Mouse (Mus musculus) erythroid progenitor cell, adult 5-6 weeks (primary cell): Measurements from ENCODE around the gene Glra1. TPM values are rescaled to one million over a fixed set of nuclear protein-coding genes. Genes with fewer than 3 reads are reported as not detected.

Experiments used
- ATAC-seq: replicated peaks from 2 replicates; pipeline ENCODE4 v1.8.0; 2016; ENCODE audit warnings: moderate number of reproducible peaks, mild to moderate bottlenecking, moderate TSS enrichment, inconsistent platforms; ENCODE audit not compliant: poor library complexity, low FRiP score, severe bottlenecking
- total RNA-seq, 2 experiments: library from RNA; stranded (forward) in 1 of 2; stranded (reverse) in 1 of 2; fragments of 150-400 nt in 1 of 2; fragments of 186-747, 209-891 nt in 1 of 2; gene quantifications; 2 replicates each; pipeline versions ENCODE4 v1.2.3 to v1.2.4; 2015 to 2017; ENCODE audit warnings: low replicate concordance in 2 of 2

Glra1 gene
- total RNA-seq, 2 experiments from 2014 or later = not detected

DNA sequence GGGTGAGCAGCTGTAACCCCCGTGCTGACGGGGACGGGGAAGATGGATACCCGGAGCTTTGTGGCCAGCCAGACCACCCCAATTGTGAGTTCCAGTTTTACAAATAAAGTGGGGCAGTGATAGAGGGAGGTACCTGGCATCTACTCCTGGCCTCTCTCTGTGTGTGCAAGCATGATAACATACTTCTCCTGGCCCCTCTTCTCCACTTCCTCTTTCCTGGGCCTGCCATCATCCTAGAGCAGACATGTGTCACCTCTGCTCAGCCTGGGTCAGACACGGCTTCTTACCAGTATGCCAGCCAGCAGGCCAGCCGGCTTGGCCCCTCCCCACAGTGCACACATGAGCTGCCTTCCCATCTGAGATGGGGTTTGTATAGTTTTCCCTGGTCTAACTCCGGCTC lies 77.3 kb downstream of the Glra1 start:
- ATAC-seq = no peak

DNA sequence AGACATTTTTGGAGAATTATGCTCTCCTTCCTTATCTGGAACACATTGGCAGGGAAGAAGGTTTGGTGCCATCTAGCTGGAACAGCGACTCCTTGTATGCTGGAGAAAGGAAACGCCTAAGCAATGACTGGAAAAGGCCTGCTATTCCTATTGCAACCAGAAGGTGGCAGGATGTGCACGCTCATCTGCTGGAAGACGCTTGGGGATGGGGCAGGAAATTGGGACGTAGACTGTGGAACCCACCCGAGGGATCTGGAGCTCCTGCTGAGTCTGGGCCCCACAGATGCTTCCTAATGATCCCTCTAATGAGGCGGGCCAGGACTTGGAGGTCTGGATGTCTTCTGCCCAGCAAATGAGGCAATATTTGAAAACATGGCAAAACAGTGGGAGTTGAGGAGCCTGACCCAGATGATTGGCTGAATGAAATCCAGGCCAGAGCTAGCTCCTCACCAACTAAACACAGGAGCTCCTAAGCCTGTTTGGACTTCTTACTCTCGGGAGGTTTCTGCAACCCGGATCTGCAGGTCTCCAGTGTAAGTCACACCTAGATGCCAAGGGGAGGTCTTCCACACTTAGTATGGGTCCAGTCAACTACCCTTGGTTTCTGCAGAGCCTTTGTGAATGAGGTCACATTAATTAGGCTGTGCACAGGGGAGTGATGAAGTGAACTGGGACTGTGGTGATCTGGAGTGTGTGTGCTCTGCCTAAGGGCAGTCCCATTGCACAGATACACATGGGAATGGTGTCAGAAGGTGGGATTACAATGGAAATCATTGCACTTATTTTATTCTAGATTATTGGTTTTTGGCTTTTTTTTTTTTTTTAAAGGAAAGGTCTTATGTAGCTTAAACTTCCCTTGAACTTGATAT lies 89.0 kb downstream of the Glra1 start:
- 0 out of 2 replicates have a peak, but pooled peaks have one; percentile 49 for ATAC-seq

DNA sequence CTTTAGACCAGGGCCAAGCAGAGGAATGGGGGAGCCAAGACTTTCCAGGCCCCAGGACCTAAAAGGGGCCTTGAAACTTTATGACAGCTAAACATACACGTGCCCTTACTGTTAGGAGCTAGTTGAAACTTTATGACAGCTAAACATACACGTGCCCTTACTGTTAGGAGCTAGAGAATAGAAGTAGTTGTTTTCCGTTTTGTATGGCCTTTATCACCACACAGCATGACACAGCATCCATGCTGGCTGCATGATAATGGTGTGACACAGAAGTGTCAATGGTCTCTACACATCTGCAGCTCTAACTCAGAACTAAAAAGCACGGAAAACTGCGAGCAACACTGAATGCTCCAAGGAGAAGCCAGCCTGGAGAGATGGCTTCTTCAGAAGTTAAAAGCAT lies 90.3 kb downstream of the Glra1 start:
- ATAC-seq = no peak

DNA sequence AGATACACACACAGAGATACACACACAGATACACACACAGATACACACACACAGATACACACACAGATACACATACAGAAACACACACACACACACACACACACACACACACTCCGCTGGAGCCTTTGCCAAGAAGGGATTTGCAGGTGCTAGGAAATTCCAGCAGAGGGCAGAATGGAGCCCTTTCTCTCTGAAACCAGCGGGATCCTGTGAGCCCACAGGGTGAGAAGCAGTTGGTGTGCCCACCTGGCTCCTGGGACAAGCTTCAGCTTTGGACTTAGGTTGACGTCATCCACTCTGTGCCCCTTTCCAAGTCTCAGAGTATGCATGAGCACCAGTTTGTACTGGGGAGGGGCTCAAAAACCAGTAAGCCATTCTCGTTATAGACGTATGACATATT lies 96.6 kb downstream of the Glra1 start:
- no peak for ATAC-seq

DNA sequence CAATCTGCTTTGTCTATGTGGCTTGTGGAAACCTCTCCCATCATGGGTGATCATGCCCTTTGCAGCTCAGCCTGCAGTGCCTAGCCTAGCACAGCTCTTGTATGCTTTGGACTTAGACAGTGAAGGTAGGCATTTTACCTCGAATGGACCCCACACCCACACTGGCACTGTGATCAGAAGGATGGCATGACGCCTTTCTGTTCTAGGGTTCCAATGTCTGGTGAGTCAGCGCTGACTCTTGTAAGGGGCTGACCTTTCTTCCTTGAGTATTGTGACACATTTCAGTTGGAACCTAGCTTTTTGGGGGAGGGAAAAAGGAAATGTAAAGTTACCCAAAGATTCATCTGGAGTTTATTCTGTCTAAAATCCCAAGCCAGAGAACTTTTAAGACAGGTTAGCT lies 102.5 kb downstream of the Glra1 start:
- no peak for ATAC-seq

DNA sequence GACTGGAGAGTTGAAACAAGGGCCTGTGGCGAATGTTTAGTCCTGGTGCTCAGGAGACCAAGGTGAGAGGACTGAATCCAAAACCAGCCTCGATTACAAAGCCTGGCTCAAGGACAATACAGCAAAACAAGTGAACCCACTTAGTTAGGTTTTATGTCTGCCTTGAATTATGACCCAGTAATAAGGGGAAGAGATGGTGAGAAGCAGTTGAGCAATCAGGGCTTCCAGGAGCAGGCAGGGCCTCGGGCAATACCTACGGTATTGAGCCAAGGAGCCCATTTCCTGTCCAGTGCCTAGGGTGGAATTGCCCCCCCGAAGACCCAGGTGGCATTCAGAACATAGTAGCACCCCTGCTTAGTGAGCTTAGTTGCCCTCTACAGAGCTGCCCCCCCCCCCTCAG lies 105.1 kb downstream of the Glra1 start:
- no peak for ATAC-seq

DNA sequence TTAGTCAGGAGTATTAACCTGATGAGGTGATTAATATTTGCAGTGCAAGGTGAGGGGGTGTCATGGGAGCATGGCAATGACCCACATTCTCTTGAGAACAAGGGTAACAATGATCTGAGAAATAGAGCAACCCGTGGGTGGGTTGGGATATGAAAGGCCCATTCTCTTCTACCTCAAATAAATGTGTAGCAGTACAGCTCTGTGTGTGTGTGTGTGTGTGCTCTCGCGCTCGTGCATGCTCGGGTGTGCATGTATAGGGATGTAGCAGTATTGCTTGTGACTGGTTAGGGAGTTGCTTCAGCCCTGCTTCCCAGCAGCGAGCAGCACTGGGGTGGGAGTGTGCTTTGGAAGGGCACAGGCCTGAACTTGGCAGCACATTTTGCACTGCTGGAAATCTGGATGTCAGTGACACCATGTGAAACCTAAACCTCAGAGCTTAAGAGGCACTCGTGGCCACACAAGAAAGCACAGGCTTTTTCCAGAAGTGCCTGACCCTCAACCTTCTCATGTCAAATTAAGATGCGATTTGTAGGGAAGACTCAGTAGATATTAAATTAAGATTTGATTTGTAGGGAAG lies 106.0 kb downstream of the Glra1 start:
- no peak for ATAC-seq

DNA sequence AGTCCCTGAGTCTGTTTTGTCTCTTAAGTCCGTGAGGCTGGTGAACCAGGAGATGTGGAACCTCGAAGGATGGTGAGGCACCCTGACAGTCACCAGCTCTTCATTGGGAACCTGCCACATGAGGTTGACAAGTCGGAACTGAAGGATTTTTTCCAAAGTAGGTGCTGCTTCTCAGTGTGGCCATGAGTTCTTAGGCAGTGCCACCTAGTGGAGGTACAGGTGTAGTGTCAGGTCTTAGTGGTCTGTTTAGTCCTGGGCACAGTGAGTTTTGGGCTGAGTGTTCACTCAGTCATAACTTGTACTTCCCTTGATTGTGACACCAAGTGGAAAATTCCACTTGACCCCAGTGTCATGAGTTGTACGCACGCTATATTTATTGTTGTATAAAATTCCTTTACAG lies 110.1 kb downstream of the Glra1 start:
- peak; percentile 70 for ATAC-seq

DNA sequence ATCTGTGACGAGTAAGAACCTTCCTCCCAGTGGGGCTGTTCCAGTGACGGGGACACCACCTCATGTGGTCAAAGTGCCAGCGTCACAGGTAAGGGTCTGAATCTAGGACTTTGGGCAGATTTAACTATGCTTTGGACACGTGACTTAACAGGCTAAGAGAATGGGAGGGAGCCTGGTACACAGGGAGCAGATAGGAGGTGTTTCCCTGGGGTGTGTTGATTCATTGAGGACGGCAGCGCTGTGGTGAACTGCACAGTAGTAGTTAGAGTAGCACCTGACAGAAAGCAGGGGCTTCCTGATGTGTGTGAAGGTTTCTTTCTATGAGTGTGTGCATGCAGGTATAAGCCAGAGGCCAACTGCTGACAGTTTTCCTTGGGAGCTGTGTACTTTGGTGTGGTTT lies 111.8 kb downstream of the Glra1 start:
- ATAC-seq = no peak

DNA sequence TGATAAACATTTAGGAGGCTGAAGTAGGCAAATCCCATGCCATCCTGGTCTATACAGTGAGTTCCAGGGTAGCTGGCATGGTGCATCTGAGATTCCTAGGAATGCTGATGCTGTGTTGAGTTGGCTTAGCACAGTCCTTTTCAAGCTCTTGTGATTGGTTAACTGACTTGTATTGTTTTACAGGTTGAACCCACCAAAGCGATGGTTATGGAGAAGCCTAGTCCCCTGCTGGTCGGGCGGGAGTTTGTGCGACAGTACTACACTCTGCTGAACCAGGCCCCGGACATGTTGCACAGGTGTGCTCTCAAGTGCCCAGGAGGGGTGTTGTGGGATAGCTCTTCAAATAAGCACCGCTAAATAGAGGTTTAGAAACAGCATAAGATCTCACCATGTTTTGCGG lies 122.6 kb downstream of the Glra1 start:
- no peak for ATAC-seq

DNA sequence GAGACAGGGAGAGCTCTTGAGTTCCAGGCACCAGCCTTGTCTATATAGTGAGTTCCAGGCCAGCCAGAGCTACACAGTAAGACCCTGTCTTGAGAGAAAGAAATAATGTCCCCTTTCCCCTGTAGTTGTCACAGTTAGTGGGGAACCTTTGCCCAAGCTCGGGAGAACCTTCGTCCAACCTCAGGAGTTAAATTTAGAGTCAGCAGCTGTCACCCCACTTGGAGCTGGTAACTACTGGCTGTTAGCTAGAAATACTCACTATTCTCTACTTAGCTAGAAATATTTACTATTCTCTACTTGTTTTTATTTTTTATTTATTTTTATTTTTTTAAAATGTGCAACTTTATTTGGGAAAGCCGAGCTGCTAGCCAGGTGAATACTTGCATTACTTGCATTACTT lies 134.8 kb downstream of the Glra1 start:
- no peak for ATAC-seq

DNA sequence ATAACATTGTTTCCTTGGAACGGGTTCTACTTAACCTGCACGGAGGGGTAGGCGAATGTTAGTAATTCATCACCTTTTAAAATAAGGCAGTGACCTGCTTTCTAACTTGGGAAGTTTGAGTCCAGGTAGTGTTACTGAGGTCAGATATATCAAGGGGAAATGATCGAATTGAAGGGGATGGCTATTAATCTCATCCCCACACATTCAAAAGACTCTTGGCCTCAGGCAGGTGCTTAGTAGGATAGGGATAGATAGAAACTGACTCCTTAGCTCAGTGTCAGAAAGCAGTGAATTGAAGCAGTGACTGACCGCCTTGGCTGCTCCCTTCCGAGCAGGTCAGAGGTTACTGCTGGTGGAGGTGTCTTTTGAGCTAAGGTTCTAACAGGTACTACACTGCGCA lies 136.5 kb downstream of the Glra1 start:
- ATAC-seq = no peak

DNA sequence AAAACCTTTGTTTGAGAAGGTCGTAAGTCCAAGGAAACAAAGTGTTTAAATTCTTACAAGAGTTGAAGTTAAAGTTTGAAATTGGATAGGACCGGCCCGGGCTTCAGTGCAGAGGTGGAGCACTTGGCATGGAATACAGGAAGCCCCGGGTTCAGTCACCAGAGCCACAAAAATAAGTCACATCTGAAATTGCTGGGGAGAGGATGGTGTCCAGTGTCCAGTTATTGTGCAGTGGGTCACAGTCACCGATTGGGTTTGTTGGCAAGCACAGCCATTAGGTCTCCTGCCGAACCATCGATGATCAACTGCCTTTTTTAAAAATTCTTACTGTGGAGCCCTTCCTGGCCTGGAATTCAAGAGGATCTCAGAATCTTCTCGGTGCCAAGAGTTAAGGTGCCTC lies 137.2 kb downstream of the Glra1 start:
- no peak for ATAC-seq

DNA sequence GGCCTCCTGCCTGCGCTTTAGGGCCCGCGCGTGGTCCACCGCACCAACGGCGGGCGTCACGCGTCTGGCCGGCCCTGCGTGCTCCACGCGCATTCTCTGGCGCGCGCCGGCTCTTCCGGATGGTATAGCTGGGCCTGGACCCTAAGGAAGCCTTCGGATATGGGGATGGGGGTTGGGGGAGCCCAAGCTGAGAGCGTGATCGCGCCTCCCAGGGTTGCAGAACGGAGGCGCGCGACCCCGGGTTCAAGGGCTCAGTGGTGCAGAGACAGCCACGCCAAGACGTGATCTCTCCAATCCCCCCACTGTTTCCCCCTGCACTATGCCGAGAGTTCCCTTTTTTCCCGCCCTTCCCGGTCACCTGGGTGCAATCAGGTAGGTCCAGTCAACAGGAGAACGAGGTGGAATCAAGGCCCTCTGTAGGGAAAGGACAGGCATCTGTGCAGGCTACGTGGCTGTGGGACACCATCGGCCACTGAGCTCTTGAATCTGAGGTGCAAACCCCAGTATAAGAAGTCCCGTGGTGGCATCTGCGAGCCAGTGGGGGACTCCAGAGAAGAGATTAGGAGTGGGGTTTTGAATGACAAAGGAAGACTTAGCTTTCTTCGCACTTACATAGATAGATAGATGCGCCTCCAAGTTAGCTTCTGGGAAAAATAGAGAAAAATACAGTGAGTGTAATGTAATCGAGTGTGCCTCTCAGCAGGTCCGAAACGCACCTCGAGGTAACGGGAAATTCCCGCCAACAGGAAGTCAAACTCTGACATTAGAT lies 137.9 kb downstream of the Glra1 start:
- no peak for ATAC-seq

DNA sequence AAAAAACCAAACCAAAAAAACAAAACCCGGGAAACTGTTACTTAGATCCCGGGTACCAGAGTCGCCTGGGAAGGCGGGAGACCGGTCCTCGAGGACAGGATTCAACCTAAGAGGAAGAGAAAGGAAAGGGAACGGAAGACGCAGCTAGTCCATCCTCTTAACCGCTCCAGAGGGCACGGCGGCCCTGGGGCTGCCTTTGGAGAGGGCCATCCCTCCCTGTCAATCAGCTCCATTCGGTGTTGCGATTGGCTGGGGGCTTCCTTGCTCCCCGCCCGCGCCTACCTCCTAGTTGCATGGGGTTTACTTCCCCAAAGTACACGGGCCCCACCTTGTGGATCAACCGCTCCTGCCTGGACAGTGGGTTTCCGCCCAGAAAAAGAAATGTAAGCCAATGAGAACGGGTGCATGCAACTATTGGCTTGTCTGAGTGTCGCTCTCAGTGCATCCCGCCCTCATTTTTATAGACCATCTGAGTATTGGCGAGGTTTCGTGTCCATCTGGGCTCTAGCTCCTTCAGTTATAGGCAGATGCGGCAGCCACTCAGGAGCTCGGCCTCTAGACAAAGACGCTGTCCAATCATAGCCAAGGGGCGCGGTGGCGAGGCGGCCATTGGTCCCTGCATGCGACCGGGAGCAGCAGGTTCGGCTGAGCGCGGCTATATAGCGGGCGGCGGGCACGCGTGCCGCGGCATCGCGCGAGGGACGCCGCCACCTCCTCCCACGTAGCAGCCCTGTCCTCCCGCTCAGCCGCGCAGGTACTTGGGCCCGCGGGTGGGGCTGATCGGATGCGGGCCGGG lies 138.8 kb downstream of the Glra1 start, which contains the start of gene G3bp1:
G3bp1 (plus strand) TSS at position 638 of the 796 bp plus-strand sequence.
- ATAC-seq = peak; percentile 91

DNA sequence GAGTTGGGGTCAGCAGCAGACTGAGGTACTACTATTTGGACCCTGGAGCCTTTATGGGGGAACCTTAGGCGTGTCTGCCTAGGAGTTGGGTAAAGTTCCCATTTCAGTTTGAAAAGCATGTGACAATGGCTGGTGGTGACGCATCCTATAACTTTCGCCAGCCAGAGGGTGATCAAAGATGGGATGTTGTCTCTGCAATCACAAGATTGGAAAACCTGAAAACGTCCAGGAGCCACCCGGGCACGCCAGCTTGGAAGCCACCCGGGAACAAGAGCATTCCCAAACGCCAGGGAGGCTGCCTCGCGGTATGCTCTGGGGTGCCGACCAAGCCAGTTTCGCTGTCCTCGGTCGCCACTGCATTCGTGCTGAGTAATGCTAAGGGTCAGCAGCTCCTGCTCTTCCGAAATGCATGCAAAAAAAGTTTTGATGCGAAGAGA lies 139.4 kb downstream of the Glra1 start:
- ATAC-seq = peak; percentile 54

DNA sequence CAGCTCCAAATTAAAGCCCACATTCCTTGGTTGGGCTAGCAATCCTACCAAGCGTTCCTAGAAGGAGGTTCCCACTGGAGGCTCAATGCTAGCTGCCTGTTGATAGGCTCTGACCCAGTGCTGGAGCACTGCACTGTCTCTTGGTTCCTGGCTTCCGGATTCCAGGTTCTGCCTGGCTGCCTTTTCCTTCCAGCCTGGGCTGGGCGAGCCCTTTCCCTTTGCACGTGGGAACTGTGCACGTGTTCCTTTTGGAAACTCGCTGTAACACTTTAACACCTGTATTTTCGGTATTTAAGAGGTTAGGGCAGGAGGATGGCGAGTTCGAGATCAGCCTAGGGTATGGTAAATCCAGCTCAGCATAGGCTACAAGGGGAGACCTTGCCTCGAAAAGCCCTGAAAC lies 140.0 kb downstream of the Glra1 start:
- no peak for ATAC-seq

DNA sequence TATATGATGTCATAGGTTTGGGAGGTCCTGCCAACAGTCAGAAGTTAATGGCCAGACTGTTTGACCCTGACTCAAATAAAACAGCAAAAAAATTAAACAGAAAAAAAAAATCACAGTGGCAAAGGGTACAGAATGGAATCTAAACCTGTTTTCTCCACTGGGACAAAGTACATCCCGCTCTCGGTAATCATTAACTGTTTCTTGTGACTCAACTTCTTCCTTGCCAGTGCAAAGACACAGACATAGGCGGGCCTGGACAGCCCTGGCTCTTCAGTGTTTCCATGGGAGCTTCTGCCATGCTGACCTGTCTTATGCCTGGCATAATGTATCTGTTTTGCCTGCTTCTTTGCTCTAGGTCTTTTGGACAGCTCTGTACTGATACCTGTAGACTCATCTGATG lies 142.8 kb downstream of the Glra1 start:
- no peak for ATAC-seq

DNA sequence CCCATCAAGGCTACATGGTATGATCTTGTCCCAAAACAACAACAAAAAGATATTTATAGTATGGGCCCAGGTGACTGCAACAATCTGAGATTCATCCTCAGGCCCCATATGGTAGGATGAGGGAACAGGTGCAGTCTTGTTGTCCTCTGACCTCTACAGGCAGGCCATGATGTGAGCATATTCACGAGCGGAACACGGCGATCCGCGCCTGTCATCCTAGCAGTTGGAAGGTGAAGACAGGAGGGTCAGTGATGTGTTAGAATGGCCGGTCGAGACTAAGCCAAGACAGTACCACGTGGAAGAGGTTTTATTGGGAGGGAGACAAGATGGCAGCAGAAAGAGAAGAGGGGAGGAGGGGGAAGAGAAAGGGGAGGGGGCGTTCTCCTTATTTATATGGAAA lies 143.3 kb downstream of the Glra1 start:
- ATAC-seq = no peak
